Mouse (Mus musculus) midbrain, postnatal 0 days (tissue): Measurements from ENCODE around the gene Sema4a. TPM values are rescaled to one million over a fixed set of nuclear protein-coding genes. Genes with fewer than 3 reads are reported as not detected.
A peak's percentile ranks its signal among the peaks of the same experiment; 100 is the strongest.
"Not testable (repeated sequence)": the region's sequence is repeated elsewhere in the genome, so short reads cannot be mapped to it uniquely, and the experiment has no call there.

Source experiments
- ATAC-seq: fragments of 200-750 bp; cut with Nextera tagmentation; 2 replicates; pipeline ENCODE4 v1.8.0; 2017; ENCODE audit warnings: moderate number of reproducible peaks, mild to moderate bottlenecking, moderate TSS enrichment, moderate library complexity; ENCODE audit not compliant: low FRiP score
- DNase-seq: peaks from one replicate; pipeline ENCODE4 v3.0.0-alpha.2; 2015; ENCODE audit warnings: low spot score
- H3K27ac ChIP-seq: fragments of 300-500 bp; sonication (generic); 2 replicates; pipeline ENCODE4 v1.5.1; 2014; ENCODE audit warnings: low read depth, mild to moderate bottlenecking, low read length, mixed read lengths
- H3K27me3 ChIP-seq: fragments of 300-500 bp; sonication (generic); 2 replicates; pipeline ENCODE4 v1.6.1; 2014; ENCODE audit warnings: low read length, control low read depth, mixed read lengths; ENCODE audit not compliant: insufficient read depth
- H3K36me3 ChIP-seq: fragments of 300-500 bp; sonication (generic); 2 replicates; pipeline ENCODE4 v1.6.1; 2014; ENCODE audit warnings: low read length, control low read depth, mixed read lengths; ENCODE audit not compliant: insufficient read depth
- H3K4me1 ChIP-seq: fragments of 300-500 bp; sonication (generic); 2 replicates; pipeline ENCODE4 v1.6.1; 2014; ENCODE audit warnings: mild to moderate bottlenecking, control low read depth, antibody characterized with exemption, low read length, mixed read lengths; ENCODE audit not compliant: insufficient read depth
- H3K4me2 ChIP-seq: fragments of 300-500 bp; sonication (generic); 2 replicates; pipeline ENCODE4 v1.6.1; 2014; ENCODE audit warnings: low read depth, mild to moderate bottlenecking, low read length, mixed read lengths; ENCODE audit not compliant: poor library complexity, severe bottlenecking
- H3K4me3 ChIP-seq: fragments of 300-500 bp; sonication (generic); 2 replicates; pipeline ENCODE4 v1.5.1; 2014; ENCODE audit warnings: low read depth, mild to moderate bottlenecking, low read length, moderate library complexity
- H3K9ac ChIP-seq: fragments of 300-500 bp; sonication (generic); replicated peaks from 2 replicates; pipeline ENCODE4 v1.6.1; 2014; ENCODE audit warnings: mild to moderate bottlenecking, low read length, moderate library complexity, mixed read lengths; ENCODE audit not compliant: poor library complexity, severe bottlenecking
- H3K9me3 ChIP-seq: fragments of 300-500 bp; sonication (generic); 2 replicates; pipeline ENCODE4 v1.6.1; 2016; ENCODE audit warnings: low read length, control low read depth
- CTCF ChIP-seq: IDR thresholded peaks from 2 replicates; pipeline ENCODE4 v1.5.1; 2016; ENCODE audit warnings: antibody characterized with exemption, mild to moderate bottlenecking
- WGBS: fragments of 180-500 bp; shearing (Covaris S2); extraction: QIAGEN DNeasy Blood & Tissue Kit; methylation state at CpG from one replicate; pipeline ENCODE4 v1.1.7; 2014; 5-methylcytosine and 5-hydroxymethylcytosine counted together
- polyA plus RNA-seq: library from polyadenylated mRNA; unstranded; fragments of >200 nt; fragmentation: Nextera tagmentation; extraction: Ambion mirVana; gene quantifications from 2 replicates; pipeline ENCODE4 v1.2.1, GENCODE M21; 2015
- total RNA-seq: library from RNA; depleted of rRNA; stranded (reverse); fragments of >200 nt; gene quantifications from 2 replicates; pipeline ENCODE4 v1.2.3, GENCODE M21; 2014

The Sema4a gene
- total and polyA plus RNA-seq, 2 experiments from 2014 or later, result 42.1 to 62.0 TPM

DNA sequence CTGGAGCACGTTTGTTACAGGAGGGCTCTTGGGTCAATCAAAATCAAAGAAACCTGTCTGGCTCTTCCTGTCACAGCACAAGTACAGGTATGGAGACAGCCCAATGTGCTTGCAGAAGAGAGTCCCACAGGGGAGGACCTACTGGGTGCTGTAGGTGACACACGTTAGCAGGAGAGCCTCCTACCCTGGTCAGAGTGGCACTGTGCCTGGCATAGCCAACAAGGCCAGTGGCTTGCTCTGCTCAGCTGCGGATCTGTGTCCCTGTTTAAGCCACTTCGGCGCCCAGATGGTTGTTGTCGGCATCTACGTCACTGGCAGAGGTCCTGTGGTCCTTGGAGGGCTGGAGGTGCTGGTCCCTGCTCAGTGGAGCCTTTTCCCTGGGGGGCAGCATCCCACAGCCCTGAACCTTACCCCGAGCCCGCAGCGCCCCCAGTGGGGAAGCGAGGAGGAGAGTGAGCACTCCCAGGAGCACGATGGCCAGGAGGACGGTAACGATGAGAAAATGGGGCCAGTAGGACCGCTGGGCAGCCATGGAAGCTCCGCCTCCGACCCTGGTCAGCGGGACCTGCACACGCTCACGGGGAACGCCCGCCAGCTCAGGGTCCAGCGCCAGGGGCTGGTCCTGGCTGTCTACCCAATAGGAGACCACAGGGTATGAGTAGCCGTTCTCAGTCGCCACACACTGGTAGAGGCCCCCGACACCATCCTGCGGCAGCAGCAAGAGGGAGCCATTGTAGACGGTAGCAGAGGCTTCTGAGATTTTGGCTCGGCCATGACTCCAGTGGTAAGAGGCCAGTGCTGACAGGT lies 24.4 kb downstream of the Sema4a start:
- 14% methylated on average over 28 of the region's 29 CpGs for WGBS
- H3K9me3 ChIP-seq, result no peaks in the 10 kb centered on the region

DNA sequence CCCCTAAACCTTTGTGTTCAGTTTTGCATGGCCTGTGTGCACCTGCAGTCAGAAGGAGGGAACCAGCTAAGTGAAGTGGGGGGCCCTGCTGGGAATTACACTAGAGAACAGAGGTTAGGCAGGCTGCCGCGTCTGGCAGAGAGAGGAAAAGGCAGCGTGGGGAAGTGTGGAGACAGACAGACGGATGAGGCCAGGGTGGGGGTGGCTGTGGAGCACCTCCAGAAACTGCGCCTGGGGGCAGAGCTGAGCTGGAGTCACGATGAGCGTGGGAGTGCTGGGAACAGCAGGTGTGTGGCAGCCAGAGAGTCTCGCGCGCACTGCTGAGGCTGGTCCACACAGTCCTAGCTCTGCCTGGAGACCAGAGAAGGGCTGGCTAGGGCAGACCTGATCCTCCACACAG lies 25.5 kb downstream of the Sema4a start:
- Histone ChIP-seq H3K4me2 (no peak overlapping the region), H3K27me3 (no peaks in the 10 kb centered on the region), H3K36me3 (peaks cover 36% of the 10 kb centered on the region)

More for the DNA sequence above, 24.4 kb downstream of the Sema4a start:
- peak; percentile 52 for TF ChIP-seq CTCF
- no peaks in the 10 kb centered on the region for H3K4me1 ChIP-seq
- no peak overlapping the region for H3K9ac ChIP-seq
- peak overlapping the region; percentile 33 for H3K4me2 ChIP-seq
- no peak overlapping the region for H3K4me3 ChIP-seq
- ATAC-seq, result peak; percentile 83
- peaks cover 36% of the 10 kb centered on the region for H3K36me3 ChIP-seq
- no peaks in the 10 kb centered on the region for H3K27me3 ChIP-seq
- peak; percentile 75 for DNase-seq
- no peak overlapping the region for H3K27ac ChIP-seq

DNA sequence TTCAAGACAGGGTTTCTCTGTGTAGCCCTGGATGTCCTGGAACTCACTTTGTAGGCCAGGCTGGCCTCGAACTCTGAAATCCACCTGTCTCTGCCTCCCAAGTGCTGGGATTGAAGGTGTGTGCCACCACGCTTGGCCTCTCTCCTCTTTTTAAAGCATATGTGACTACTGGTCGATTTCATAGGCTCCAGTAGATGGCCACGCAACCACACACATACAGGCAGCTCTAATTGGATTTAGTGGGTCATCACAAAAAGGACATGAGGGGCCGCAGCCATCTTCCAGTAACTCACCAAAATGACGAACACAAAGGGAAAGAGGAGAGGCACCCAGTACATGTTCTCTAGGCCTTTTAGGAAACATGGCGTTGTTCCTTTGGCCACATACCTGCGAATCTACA lies 32.3 kb downstream of the Sema4a start:
- not testable (repeated sequence) for H3K27ac ChIP-seq, H3K4me2 ChIP-seq, H3K9me3 ChIP-seq, H3K4me3 ChIP-seq, ATAC-seq, H3K36me3 ChIP-seq, H3K27me3 ChIP-seq, H3K4me1 ChIP-seq, H3K9ac ChIP-seq
- WGBS, result 68% methylated on average over 8 of the region's 8 CpGs
- peak; percentile 22 for DNase-seq
- peak; percentile 55 for TF ChIP-seq CTCF

More for the DNA sequence above, 25.5 kb downstream of the Sema4a start:
- WGBS, result 66% methylated on average over 10 of the region's 10 CpGs
- ATAC-seq (no peak), DNase-seq (no peak)
- Histone ChIP-seq H3K27ac (no peak overlapping the region), H3K9me3 (no peaks in the 10 kb centered on the region), H3K4me3 (no peak overlapping the region), H3K4me1 (no peaks in the 10 kb centered on the region), H3K9ac (no peak overlapping the region)
- no peak for TF ChIP-seq CTCF

DNA sequence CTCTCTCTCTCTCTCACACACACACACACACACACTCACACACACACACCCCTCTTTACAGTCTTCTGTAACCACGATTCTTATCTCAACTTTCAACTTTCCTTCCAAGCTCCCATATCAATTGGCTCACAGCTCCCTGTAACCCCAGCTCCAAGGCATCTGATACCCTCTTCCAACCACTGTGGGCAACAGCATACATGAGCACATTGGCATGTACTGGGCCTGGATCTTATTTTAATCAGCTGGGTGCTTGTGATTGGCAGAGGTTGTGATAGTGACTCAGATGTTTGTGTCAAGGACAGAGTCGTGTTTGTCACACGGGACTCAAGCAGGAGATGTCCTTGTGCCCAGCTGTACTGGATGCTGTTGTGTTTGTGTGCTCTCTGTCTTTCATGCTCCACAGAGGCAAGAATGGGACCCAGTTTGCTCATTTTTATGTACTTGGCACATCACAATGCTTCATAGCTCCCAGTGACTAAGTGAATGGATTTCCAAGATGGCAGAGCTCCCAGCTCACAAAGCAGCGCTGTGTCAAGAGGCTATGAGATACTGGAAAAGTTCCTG lies 33.6 kb downstream of the Sema4a start:
- Histone ChIP-seq H3K27ac (no peak overlapping the region), H3K4me2 (no peak overlapping the region), H3K4me3 (no peak overlapping the region), H3K27me3 (no peaks in the 10 kb centered on the region), H3K36me3 (no peaks in the 10 kb centered on the region), H3K9me3 (no peaks in the 10 kb centered on the region), H3K9ac (0 out of 2 replicates have a peak overlapping the region, but pooled peaks have one; percentile 8), H3K4me1 (peaks cover 8% of the 10 kb centered on the region; the same call in 1 of the 2 replicates)
- DNase-seq (no peak), ATAC-seq (no peak)
- no peak for TF ChIP-seq CTCF
- 81% methylated on average over 4 of the region's 4 CpGs for WGBS

DNA sequence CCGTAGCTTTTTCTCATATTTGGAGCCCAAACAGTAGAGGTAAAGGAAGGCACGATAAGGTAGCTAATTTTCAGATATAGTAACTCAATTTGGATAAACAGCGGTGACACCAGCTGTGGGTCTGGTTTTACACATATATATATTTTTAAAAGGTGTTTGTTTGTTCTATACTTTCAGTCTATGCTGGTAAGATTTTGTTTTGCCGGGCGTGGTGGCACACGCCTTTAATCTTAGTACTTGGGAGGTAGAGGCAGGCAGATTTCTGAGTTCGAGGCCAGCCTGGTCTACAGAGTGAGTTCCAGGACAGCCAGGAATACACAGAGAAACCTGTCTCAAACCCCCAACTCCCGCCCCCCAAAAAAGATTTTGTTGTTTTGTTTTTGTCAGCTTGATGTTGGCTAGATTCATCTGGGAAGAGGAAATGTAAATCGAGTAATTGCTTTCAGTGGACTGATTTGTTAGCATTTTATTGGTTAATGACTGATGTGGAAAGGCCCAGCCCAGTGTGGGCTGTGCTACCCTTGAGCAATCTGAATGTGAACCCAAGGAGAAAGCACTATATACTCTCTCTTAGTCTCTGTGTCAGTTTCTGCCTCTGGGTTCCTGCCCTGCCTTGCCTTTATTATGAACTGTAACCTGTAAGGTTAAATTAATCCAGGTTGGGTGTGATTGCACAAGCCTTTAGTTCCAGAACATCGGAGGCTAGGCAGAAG lies 35.1 kb downstream of the Sema4a start:
- no peak for ATAC-seq
- no peak overlapping the region for H3K27ac ChIP-seq
- 88% methylated on average over 10 of the region's 10 CpGs for WGBS
- H3K4me1 ChIP-seq, result peaks cover 16% of the 10 kb centered on the region; the same call in 1 of the 2 replicates
- no peak overlapping the region for H3K9ac ChIP-seq
- H3K9me3 ChIP-seq, result no peaks in the 10 kb centered on the region
- DNase-seq, result no peak
- TF ChIP-seq CTCF, result no peak
- peaks cover 8% of the 10 kb centered on the region for H3K36me3 ChIP-seq
- no peaks in the 10 kb centered on the region for H3K27me3 ChIP-seq
- H3K4me2 ChIP-seq, result peak overlapping the region; percentile 28; the same call in 1 of the 2 replicates
- H3K4me3 ChIP-seq, result no peak overlapping the region
